Mouse (Mus musculus) forebrain, embryonic 13.5 days (tissue): ENCODE results near the gene Chpf2. TPM values are rescaled to one million over a fixed set of nuclear protein-coding genes. Genes with fewer than 3 reads are reported as not detected.

ENCODE experiments used
- ATAC-seq: fragments of 200-750 bp; cut with Nextera tagmentation; 2 replicates; pipeline ENCODE4 v1.8.0; 2017
- H3K27ac ChIP-seq: fragments of 300-500 bp; sonication (generic); 2 replicates; pipeline ENCODE4 v1.5.1; 2015; ENCODE audit warnings: inconsistent platforms, mild to moderate bottlenecking, moderate library complexity
- H3K27me3 ChIP-seq: fragments of 300-500 bp; sonication (generic); 2 replicates; pipeline ENCODE4 v1.6.1; 2015; ENCODE audit warnings: mild to moderate bottlenecking, inconsistent platforms
- H3K36me3 ChIP-seq: fragments of 300-500 bp; sonication (generic); 2 replicates; pipeline ENCODE4 v1.6.1; 2015; ENCODE audit warnings: mild to moderate bottlenecking, inconsistent platforms; ENCODE audit not compliant: poor library complexity, severe bottlenecking
- H3K4me1 ChIP-seq: fragments of 300-500 bp; sonication (generic); 2 replicates; pipeline ENCODE4 v1.6.1; 2015; ENCODE audit warnings: inconsistent platforms
- H3K4me2 ChIP-seq: fragments of 300-500 bp; sonication (generic); 2 replicates; pipeline ENCODE4 v1.6.1; 2015; ENCODE audit warnings: inconsistent platforms, mild to moderate bottlenecking, moderate library complexity
- H3K4me3 ChIP-seq: fragments of 300-500 bp; sonication (generic); 2 replicates; pipeline ENCODE4 v1.5.1; 2015; ENCODE audit warnings: mild to moderate bottlenecking, inconsistent platforms
- H3K9ac ChIP-seq: fragments of 300-500 bp; sonication (generic); 2 replicates; pipeline ENCODE4 v1.6.1; 2015; ENCODE audit warnings: mild to moderate bottlenecking, inconsistent platforms
- H3K9me3 ChIP-seq: fragments of 300-500 bp; sonication (generic); replicated peaks from 2 replicates; pipeline ENCODE4 v1.6.1; 2016; ENCODE audit warnings: inconsistent platforms
- WGBS: fragments of 180-500 bp; shearing (Covaris S2); methylation state at CpG from one replicate; pipeline ENCODE4 v1.1.7; 2015; 5-methylcytosine and 5-hydroxymethylcytosine counted together
- microRNA counts: library from miRNA; unstranded; fragments of <30 nt; microRNA quantifications from one replicate; lab custom pipeline; 2016
- microRNA-seq: library from miRNA; unstranded; fragments of <30 nt; microRNA quantifications from one replicate; pipeline ENCODE4, GENCODE M21; 2016
- polyA plus RNA-seq: library from polyadenylated mRNA; unstranded; fragments of >200 nt; fragmentation: Nextera tagmentation; extraction: Ambion mirVana; gene quantifications from 2 replicates; pipeline ENCODE4 v1.2.1, GENCODE M21; 2015

Gene Chpf2
- polyA plus RNA-seq, 1 experiment from 2014 or later: 15.0 TPM

GRCm38 (mm10) chr5:24635526-24636141, 49.1 kb downstream of the Chpf2 start:
- H3K4me2 ChIP-seq: no peak overlapping the region
- ATAC-seq: peak; percentile 46; the same call in 1 of the 2 replicates
- no peaks in the 10 kb centered on the region for H3K27me3 ChIP-seq
- no peak overlapping the region for H3K4me3 ChIP-seq
- 42% methylated on average over 6 of the region's 6 CpGs for WGBS
- H3K4me1 ChIP-seq: peaks cover 20% of the 10 kb centered on the region
- no peak overlapping the region for H3K9ac ChIP-seq
- H3K9me3 ChIP-seq: no peaks in the 10 kb centered on the region
- H3K36me3 ChIP-seq: no peaks in the 10 kb centered on the region
- H3K27ac ChIP-seq: no peak overlapping the region

DNA sequence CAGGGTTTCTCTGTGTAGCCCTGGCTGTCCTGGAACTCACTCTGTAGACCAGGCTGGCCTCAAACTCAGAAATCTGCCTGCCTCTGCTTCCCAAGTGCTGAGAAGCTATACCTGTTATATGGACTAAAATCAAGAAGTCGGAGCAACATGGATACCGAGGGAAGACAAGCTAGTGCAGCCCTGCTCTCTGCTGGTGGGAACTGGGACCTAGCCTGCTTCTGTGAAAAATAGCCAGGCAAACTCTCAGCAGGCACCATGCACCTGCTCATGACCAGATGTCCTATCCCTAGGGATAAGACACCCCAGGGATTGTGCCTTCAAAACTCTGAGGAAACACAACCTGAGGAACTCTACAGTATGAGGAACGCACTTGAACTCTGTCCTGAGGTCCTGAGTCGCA, 50.4 kb downstream of the Chpf2 start:
- H3K36me3 ChIP-seq: no peaks in the 10 kb centered on the region
- no peaks in the 10 kb centered on the region for H3K27me3 ChIP-seq
- ATAC-seq: no peak
- H3K27ac ChIP-seq: no peak overlapping the region
- H3K9ac ChIP-seq: no peak overlapping the region
- 83% methylated on average over 4 of the region's 4 CpGs for WGBS
- no peak overlapping the region for H3K4me3 ChIP-seq
- no peaks in the 10 kb centered on the region for H3K9me3 ChIP-seq
- no peak overlapping the region for H3K4me2 ChIP-seq
- peaks cover 20% of the 10 kb centered on the region for H3K4me1 ChIP-seq

- H3K4me2 ChIP-seq: no peak overlapping the region
- WGBS: 70% methylated on average over 6 of the region's 6 CpGs
- peaks cover 20% of the 10 kb centered on the region for H3K4me1 ChIP-seq
- ATAC-seq: no peak
- H3K9me3 ChIP-seq: no peaks in the 10 kb centered on the region
- no peaks in the 10 kb centered on the region for H3K27me3 ChIP-seq
- no peak overlapping the region for H3K4me3 ChIP-seq
- H3K27ac ChIP-seq: no peak overlapping the region
- H3K36me3 ChIP-seq: no peaks in the 10 kb centered on the region
- no peak overlapping the region for H3K9ac ChIP-seq
These were observed 51.6 kb downstream of the Chpf2 start for GRCm38 (mm10) chr5:24638131-24638530.

GRCm38 (mm10) chr5:24639081-24639480, 52.5 kb downstream of the Chpf2 start:
- Histone ChIP-seq H3K4me3 (no peak overlapping the region), H3K27ac (no peak overlapping the region), H3K9ac (no peak overlapping the region), H3K4me1 (peaks cover 20% of the 10 kb centered on the region), H3K27me3 (no peaks in the 10 kb centered on the region), H3K4me2 (no peak overlapping the region), H3K36me3 (no peaks in the 10 kb centered on the region), H3K9me3 (no peaks in the 10 kb centered on the region)
- 78% methylated on average over 6 of the region's 6 CpGs for WGBS
- peak; percentile 43 for ATAC-seq

MicroRNAs encoded within 50 kb of the gene (microRNA counts, 519-probe panel; counts per million panel counts)
- microRNA mmu-miR-671-3p (lab: Ali Mortazavi, UCI) (177 counts per million, percentile 53 among the panel's probes with 10 or more counts), microRNA mmu-miR-671-5p (lab: Ali Mortazavi, UCI) (177 counts per million, percentile 53 among the panel's probes with 10 or more counts)

Small RNAs within 50 kb of the gene (microRNA-seq; reads per million reads assigned to microRNA genes)
- gene Mir671: 472 reads per million, percentile 70 among the genes with 10 or more reads in this experiment

Other genes with a start within 250 kb of the Chpf2 start
- gene Kcnh2, start 235.1 kb upstream of the Chpf2 start, polyA plus RNA-seq: 4.3 and 6.9 TPM in 2 replicates
- 5.6 and 5.9 TPM in 2 replicates for gene Nos3, start 221.9 kb upstream of the Chpf2 start, polyA plus RNA-seq
- 0.52 and 0.57 TPM in 2 replicates for gene Atg9b, start 194.6 kb upstream of the Chpf2 start, polyA plus RNA-seq
- gene Abcb8, start 193.1 kb upstream of the Chpf2 start, polyA plus RNA-seq: 39.0 and 48.1 TPM in 2 replicates
- 0.24 TPM in 1 of 2 replicates, not detected in the other for gene Asic3, start 173.3 kb upstream of the Chpf2 start, polyA plus RNA-seq
- 80.7 and 84.0 TPM in 2 replicates for gene Cdk5, start 163.2 kb upstream of the Chpf2 start, polyA plus RNA-seq
- 19.5 and 23.3 TPM in 2 replicates for gene Slc4a2, start 162.9 kb upstream of the Chpf2 start, polyA plus RNA-seq
- gene Fastk, start 141.5 kb upstream of the Chpf2 start, polyA plus RNA-seq: 85.3 and 86.9 TPM in 2 replicates
- gene Tmub1, start 138.9 kb upstream of the Chpf2 start, polyA plus RNA-seq: 32.5 and 35.4 TPM in 2 replicates
- 38.0 and 39.2 TPM in 2 replicates for gene Agap3, start 134.6 kb upstream of the Chpf2 start, polyA plus RNA-seq
- 0.90 and 0.97 TPM in 2 replicates for gene Gbx1, start 59.5 kb upstream of the Chpf2 start, polyA plus RNA-seq
- gene Asb10, start 45.8 kb upstream of the Chpf2 start, polyA plus RNA-seq: 0.06 and 0.15 TPM in 2 replicates
- gene 4931409K22Rik, start 29.9 kb upstream of the Chpf2 start, polyA plus RNA-seq: 0.62 TPM in 2 replicates
- 117 and 124 TPM in 2 replicates for gene Abcf2, start 9.3 kb upstream of the Chpf2 start, polyA plus RNA-seq
- gene Smarcd3, start 37.7 kb downstream of the Chpf2 start, polyA plus RNA-seq: 111 and 114 TPM in 2 replicates
- 40.5 and 40.9 TPM in 2 replicates for gene Nub1, start 98.8 kb downstream of the Chpf2 start, polyA plus RNA-seq
- 2.6 and 3.0 TPM in 2 replicates for gene Wdr86, start 144.0 kb downstream of the Chpf2 start, polyA plus RNA-seq
- not detected in 2 replicates for gene Crygn, start 171.3 kb downstream of the Chpf2 start, polyA plus RNA-seq